Mouse (Mus musculus) heart, postnatal 0 days (tissue): ENCODE measurements around the gene Slc25a39.

Source experiments
- CTCF ChIP-seq: IDR thresholded peaks from 2 replicates; pipeline ENCODE4 v1.5.1; 2016; ENCODE audit warnings: antibody characterized with exemption, control low read depth, low read depth
- EP300 ChIP-seq: IDR thresholded peaks from 2 replicates; pipeline ENCODE4 v1.6.1; 2016; ENCODE audit warnings: antibody characterized with exemption, low read depth

GRCm38 (mm10) chr11:102358365-102358764 is 49.4 kb downstream of the Slc25a39 start:
- no peak for TF ChIP-seq CTCF
- TF ChIP-seq EP300: no peak
